Mouse (Mus musculus) retina, postnatal 7 days (tissue): ENCODE measurements at regions not wholly inside any gene's neighbourhood (a gene's known extent, or its start where the extent isn't known, plus 50 kb on each side); places are given as distances from the start of the nearest gene placed in this dataset.
A peak's percentile ranks its signal among the peaks of the same experiment; 100 is the strongest.

Source experiments
- DNase-seq: peaks from one replicate; pipeline ENCODE4 v3.0.0-alpha.2; 2012; ENCODE audit warnings: low read depth, low spot score

DNA sequence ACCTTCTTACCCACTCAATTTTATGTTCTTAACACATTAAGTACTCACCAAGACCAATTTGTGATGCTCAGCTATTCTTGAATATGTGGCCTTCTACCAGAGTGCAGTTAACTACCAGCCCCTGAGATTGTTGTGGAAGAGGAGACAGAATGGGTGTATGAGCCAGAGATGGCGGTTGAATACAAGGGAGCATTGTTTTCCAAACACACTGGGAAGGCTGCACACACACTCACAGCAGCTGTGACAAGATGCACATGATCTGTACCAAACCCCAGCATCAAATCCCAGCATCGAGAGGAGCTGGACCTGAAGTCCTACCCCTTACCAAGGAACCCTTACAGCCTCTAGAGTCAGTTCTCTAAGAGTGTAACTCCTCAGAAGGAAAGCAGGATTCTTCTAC lies 91.4 kb upstream of the Wscd1 start:
- DNase-seq, result no peak

DNA sequence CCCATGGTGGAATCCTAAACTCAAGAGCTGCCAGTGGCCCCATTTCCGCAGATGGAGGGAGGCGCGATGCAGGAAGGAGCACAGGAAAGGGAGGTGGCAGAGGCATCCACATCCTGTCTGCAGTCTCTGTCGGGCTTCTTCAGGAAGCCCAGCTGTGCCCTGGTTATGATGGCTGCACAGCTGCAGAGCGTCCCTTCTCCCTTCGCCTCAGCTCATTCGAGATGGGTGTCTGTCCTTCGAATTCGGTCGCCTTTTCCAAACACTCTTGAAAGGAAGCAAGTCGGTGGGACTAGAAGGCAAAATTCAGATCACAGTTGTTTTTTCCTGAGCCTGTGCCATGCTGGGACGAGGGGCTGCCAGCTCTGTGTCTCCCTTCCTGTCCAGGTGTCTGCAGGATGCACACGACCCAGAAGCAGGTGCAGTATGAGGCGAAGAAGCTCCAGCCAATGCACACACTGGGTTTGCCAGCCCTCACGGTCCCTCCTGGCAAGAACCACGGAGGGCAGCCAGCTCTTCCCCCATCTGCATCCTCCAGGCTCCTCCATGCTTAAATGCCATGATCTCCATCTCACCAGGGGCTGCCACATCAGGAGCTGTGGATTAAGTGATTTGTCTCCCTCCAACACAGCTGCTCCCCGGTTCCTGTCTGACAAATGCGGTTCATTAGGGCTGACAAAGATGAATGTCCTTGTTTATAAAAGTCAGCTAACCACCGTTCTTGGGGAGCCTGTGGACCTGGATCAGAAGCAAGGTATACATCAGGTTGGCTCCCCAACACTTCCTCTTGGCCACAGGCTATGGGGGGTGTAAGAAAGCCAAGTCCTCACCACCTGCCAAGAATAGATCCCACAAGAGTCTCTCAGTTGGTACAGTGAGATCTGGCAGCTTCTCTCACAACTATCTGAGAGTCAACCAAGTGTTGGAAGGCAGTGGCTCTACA lies 79.3 kb upstream of the Wscd1 start:
- DNase-seq, result no peak

DNA sequence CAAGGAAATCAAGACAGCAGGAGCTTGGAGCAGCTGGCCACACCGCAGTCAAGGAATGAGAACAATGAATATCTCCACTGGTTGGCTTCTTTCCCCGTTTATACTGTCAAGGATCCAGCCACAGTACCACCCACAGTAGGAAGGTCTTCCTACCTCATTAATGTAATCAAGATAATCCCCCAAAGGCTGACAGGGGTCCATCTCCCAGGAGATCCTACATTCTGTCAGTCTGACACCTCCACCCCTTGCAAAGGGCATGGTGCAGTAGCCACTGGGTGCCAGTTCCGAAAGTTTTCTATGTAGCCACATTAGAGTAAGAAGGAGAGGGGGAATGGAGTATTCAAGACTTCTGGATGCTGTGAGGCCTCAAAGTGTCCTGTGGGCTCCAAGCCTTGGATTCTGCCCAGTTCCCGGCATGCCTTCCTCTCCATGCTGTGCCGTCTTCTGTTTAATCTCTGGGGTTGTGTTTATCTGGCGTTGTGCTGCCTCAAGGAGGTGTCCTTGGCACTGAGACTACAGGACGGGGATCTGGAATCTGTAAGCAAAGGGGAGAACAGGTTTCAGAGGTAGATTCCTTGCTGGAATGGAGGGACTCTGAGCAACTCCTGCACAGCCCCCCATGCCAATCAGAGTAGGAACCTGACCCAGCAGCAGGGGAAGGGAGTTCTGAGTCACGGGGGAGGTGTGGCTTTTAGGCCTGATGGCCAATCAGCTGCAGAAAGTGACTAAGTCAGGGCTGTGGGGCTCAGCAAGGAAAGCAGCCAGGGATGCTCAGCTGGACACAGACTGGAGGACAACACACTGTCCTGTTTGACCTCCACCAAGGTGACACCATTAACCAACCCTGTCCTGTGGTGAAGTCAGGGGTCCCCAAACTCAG lies 77.3 kb upstream of the Wscd1 start:
- no peak for DNase-seq

DNA sequence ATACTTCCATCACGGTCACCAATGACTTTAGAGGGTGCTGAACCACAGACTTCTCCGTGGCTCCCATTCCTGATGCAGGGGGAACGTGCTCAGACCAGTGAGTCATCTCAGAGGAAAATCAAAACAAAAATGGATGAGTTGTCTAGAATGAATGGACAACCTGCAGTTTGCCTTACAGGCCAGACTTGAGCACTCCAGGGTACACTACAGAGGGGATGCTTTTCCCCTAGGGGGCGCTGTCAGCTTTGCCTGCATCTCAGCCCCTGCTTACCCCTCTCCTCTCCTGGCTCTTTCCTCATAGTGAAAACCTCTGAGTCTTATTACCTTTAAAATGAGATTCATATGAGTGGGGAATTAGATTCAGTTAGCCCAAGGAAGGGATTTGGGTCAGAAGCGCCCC lies 75.4 kb upstream of the Wscd1 start:
- DNase-seq, result peak; percentile 24

DNA sequence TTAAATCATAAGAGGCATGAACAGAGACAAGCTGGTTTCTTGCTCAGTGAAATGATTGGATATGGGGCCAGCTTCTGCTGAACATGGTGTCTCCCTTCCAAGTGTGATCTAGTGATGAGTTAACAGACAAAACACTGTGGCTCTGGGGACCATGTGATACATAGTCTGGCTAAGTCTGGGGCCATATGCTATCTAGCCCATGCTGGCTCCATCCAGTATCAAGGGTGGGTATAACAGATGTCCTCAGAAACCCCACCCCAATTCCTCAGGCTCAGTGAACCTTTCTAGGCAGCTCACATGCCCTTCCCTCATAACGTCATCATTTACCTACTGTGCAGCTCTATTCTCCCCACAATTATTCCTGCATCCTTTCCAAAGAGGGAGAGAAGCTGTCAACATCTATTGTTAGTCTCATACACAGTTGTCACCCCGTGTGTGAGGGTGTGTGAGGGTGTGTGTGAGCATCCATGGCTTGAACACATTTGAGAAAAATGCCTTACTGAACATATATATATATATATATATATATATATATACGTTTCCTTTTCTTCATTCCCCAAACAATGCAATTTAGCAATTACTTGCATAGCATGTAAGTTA lies 73.9 kb upstream of the Wscd1 start:
- DNase-seq, result no peak

DNA sequence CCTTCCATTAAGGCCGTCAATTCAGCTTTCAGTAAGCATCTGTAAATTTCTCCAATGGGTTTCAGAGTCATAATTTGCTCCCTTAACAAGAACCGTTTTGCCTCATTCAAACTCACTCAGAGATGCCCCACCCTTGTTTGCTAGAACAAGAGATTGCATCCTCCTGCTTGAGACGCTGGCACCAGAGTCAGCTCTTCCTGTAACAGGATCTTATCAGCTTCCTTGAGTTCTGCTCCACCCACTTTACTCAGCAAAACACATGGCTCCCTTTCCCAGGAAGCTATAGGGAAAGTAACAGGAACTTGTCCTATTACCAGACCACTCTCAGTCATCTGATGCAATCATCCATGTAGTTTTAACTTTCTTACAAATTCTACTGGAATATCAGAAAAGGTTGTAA lies 52.7 kb upstream of the Wscd1 start:
- DNase-seq, result no peak

DNA sequence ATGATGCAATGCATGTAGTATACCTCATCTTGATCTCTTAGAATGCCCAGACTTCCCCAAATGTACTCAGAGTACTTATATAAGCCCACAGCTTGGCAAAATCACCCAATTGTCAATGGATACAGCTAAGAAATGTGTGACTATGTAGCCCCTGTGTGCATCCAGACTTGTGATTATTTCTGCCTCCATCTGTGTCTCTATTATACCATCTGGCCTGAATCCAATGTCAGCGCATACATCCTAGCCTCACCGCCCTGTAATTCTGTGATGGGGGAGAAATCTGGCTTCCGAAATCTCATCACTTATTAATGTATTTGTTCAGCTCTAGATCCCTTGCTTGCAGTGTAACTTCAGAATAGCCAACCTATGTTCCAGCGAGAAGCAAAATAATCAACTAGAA lies 50.9 kb upstream of the Wscd1 start:
- no peak for DNase-seq
